Mouse (Mus musculus) CH12.LX (cell line): ENCODE measurements around the gene Nemp1. TPM values are rescaled to one million over a fixed set of nuclear protein-coding genes. Genes with fewer than 3 reads are reported as not detected.
A peak's percentile ranks its signal among the peaks of the same experiment; 100 is the strongest.

Experiments used
- DNase-seq: peaks from one replicate; pipeline ENCODE4 v3.0.0-alpha.2; 2013; ENCODE audit errors: extremely low read depth
- H3K27ac ChIP-seq: 2 replicates; pipeline ENCODE4 v1.5.1; 2012; ENCODE audit warnings: low read depth, mild to moderate bottlenecking, control low read depth, moderate library complexity; ENCODE audit not compliant: insufficient read depth
- H3K27me3 ChIP-seq: replicated peaks from 2 replicates; pipeline ENCODE3; 2012; ENCODE audit warnings: inconsistent platforms
- H3K36me3 ChIP-seq, 2 experiments: replicated peaks in 1 of 2; 2 replicates each; pipeline versions ENCODE3 to v1.6.1; 2012; ENCODE audit warnings: inconsistent platforms in 1 of 2, low read length in 1 of 2, mild to moderate bottlenecking in 1 of 2, mixed read lengths in 1 of 2, moderate library complexity in 1 of 2; ENCODE audit not compliant: control insufficient read depth in 1 of 2, insufficient read depth in 1 of 2
- H3K4me1 ChIP-seq, 2 experiments: 2 replicates each; pipeline ENCODE4 v1.6.1; 2012; ENCODE audit warnings: inconsistent platforms in 1 of 2, moderate library complexity in 1 of 2; ENCODE audit not compliant: insufficient read depth in 2 of 2, control insufficient read depth in 1 of 2
- H3K4me2 ChIP-seq: 2 replicates; pipeline ENCODE4 v1.6.1; 2012; ENCODE audit warnings: low read depth, mild to moderate bottlenecking, control low read depth; ENCODE audit not compliant: poor library complexity, insufficient read depth, severe bottlenecking
- H3K4me3 ChIP-seq, 3 experiments: fragments of 150-350 bp in 1 of 3; sonication (generic) in 1 of 3; replicated peaks in 1 of 3; 2 replicates each; pipeline versions ENCODE3 to v1.5.1; 2011 to 2012; ENCODE audit warnings: low read depth in 2 of 3, low read length in 2 of 3, mild to moderate bottlenecking in 2 of 3, moderate library complexity in 2 of 3, control low read depth in 1 of 3, improper control_type of control experiment in 1 of 3, inconsistent platforms in 1 of 3, mixed read lengths in 1 of 3; ENCODE audit not compliant: poor library complexity in 1 of 3
- H3K79me2 ChIP-seq: replicated peaks from 2 replicates; pipeline ENCODE4 v1.6.1; 2012; ENCODE audit warnings: mild to moderate bottlenecking, moderate library complexity; ENCODE audit not compliant: control insufficient read depth, poor library complexity, insufficient read depth, severe bottlenecking; ENCODE audit errors: extremely low read depth
- H3K9ac ChIP-seq: 2 replicates; pipeline ENCODE4 v1.6.1; 2012; ENCODE audit warnings: low read depth, mild to moderate bottlenecking, control low read depth, moderate library complexity; ENCODE audit not compliant: insufficient read depth
- H3K9me3 ChIP-seq: replicated peaks from 2 replicates; pipeline ENCODE3; 2012; ENCODE audit warnings: low read length, inconsistent platforms, mixed read lengths
- BHLHE40 ChIP-seq: IDR thresholded peaks from 2 replicates; pipeline ENCODE4 v1.6.1; 2011; ENCODE audit warnings: mild to moderate bottlenecking, low read depth, low read length, improper control_type of control experiment
- CHD2 ChIP-seq: IDR thresholded peaks from 2 replicates; pipeline ENCODE4 v1.6.1; 2011; ENCODE audit warnings: low read length, improper control_type of control experiment
- CTCF ChIP-seq, 2 experiments: IDR thresholded peaks in 1 of 2; conservative IDR thresholded peaks in 1 of 2; 2 replicates each; pipeline ENCODE4 v1.5.1; 2011 to 2012; ENCODE audit warnings: low read depth in 2 of 2, low read length in 2 of 2, improper control_type of control experiment in 1 of 2, inconsistent platforms in 1 of 2, mild to moderate bottlenecking in 1 of 2, moderate library complexity in 1 of 2
- EP300 ChIP-seq: IDR thresholded peaks from 2 replicates; pipeline ENCODE4 v1.6.1; 2011; ENCODE audit warnings: low read length, improper control_type of control experiment
- ETS1 ChIP-seq: conservative IDR thresholded peaks from 2 replicates; pipeline ENCODE4 v1.6.1; 2012; ENCODE audit warnings: low read depth, mild to moderate bottlenecking, inconsistent platforms, low read length, improper control_type of control experiment, moderate library complexity
- HCFC1 ChIP-seq: IDR thresholded peaks from 2 replicates; pipeline ENCODE4 v1.6.1; 2012; ENCODE audit warnings: low read depth, mild to moderate bottlenecking, inconsistent platforms, low read length, improper control_type of control experiment
- IRF4 ChIP-seq: IDR thresholded peaks from 2 replicates; pipeline ENCODE4 v1.6.1; 2014; ENCODE audit warnings: low read depth, mild to moderate bottlenecking, inconsistent platforms, low read length, improper control_type of control experiment
- JUN ChIP-seq: IDR thresholded peaks from 2 replicates; pipeline ENCODE4 v1.6.1; 2011; ENCODE audit warnings: low read depth, mild to moderate bottlenecking, low read length, improper control_type of control experiment, moderate library complexity; ENCODE audit not compliant: insufficient read depth
- KAT2A ChIP-seq: IDR thresholded peaks from 2 replicates; pipeline ENCODE4 v1.6.1; 2012; ENCODE audit warnings: low read length, improper control_type of control experiment, inconsistent platforms; ENCODE audit not compliant: insufficient replicate concordance
- MAFK ChIP-seq: IDR thresholded peaks from 2 replicates; pipeline ENCODE4 v1.6.1; 2011; ENCODE audit warnings: low read length, improper control_type of control experiment; ENCODE audit not compliant: insufficient replicate concordance
- MAX ChIP-seq: IDR thresholded peaks from 2 replicates; pipeline ENCODE4 v1.6.1; 2011; ENCODE audit warnings: low read length, improper control_type of control experiment
- MAZ ChIP-seq: IDR thresholded peaks from 2 replicates; pipeline ENCODE4 v1.6.1; 2012; ENCODE audit warnings: low read depth, mild to moderate bottlenecking, inconsistent platforms, low read length, improper control_type of control experiment, moderate library complexity
- MEF2A ChIP-seq: IDR thresholded peaks from 2 replicates; pipeline ENCODE4 v1.6.1; 2014; ENCODE audit warnings: low read depth, mild to moderate bottlenecking, inconsistent platforms, low read length, improper control_type of control experiment, borderline replicate concordance
- MXI1 ChIP-seq: IDR thresholded peaks from 2 replicates; pipeline ENCODE4 v1.6.1; 2011; ENCODE audit warnings: mild to moderate bottlenecking, low read depth, low read length, improper control_type of control experiment
- MYC ChIP-seq: IDR thresholded peaks from 2 replicates; pipeline ENCODE4 v1.6.1; 2011; ENCODE audit warnings: low read depth, mild to moderate bottlenecking, improper control_type of control experiment, low read length
- NELFE ChIP-seq: IDR thresholded peaks from 2 replicates; pipeline ENCODE4 v1.6.1; 2011; ENCODE audit warnings: low read depth, low read length, improper control_type of control experiment
- NRF1 ChIP-seq: IDR thresholded peaks from 2 replicates; pipeline ENCODE4 v1.6.1; 2014; ENCODE audit warnings: low read depth, mild to moderate bottlenecking, inconsistent platforms, low read length, improper control_type of control experiment, moderate library complexity
- PAX5 ChIP-seq: IDR thresholded peaks from 2 replicates; pipeline ENCODE4 v1.6.1; 2012; ENCODE audit warnings: low read length, inconsistent platforms, mixed read lengths
- POLR2A ChIP-seq: IDR thresholded peaks from 2 replicates; pipeline ENCODE4 v1.6.1; 2011; ENCODE audit warnings: low read depth, mild to moderate bottlenecking, improper control_type of control experiment, low read length
- POLR2AphosphoS2 ChIP-seq: IDR thresholded peaks from 2 replicates; pipeline ENCODE4 v1.6.1; 2011; ENCODE audit warnings: low read depth, low read length, improper control_type of control experiment
- RAD21 ChIP-seq: IDR thresholded peaks from 2 replicates; pipeline ENCODE4 v1.6.1; 2011; ENCODE audit warnings: low read depth, mild to moderate bottlenecking, low read length, improper control_type of control experiment, moderate library complexity
- RCOR1 ChIP-seq: conservative IDR thresholded peaks from 2 replicates; pipeline ENCODE4 v1.6.1; 2012; ENCODE audit warnings: low read depth, mild to moderate bottlenecking, inconsistent platforms, low read length, improper control_type of control experiment
- SIN3A ChIP-seq: IDR thresholded peaks from 2 replicates; pipeline ENCODE4 v1.6.1; 2012; ENCODE audit warnings: low read length, improper control_type of control experiment, inconsistent platforms
- TBP ChIP-seq: conservative IDR thresholded peaks from 2 replicates; pipeline ENCODE4 v1.6.1; 2011; ENCODE audit warnings: low read depth, low read length, improper control_type of control experiment
- TCF12 ChIP-seq: IDR thresholded peaks from 2 replicates; pipeline ENCODE4 v1.6.1; 2014; ENCODE audit warnings: low read depth, mild to moderate bottlenecking, inconsistent platforms, low read length, improper control_type of control experiment
- UBTF ChIP-seq: IDR thresholded peaks from 2 replicates; pipeline ENCODE4 v1.6.1; 2012; ENCODE audit warnings: low read depth, mild to moderate bottlenecking, inconsistent platforms, low read length, improper control_type of control experiment, moderate library complexity
- ZC3H11A ChIP-seq: IDR thresholded peaks from 2 replicates; pipeline ENCODE4 v1.6.1; 2012; ENCODE audit warnings: low read depth, mild to moderate bottlenecking, inconsistent platforms, low read length, improper control_type of control experiment
- ZMIZ1 ChIP-seq: IDR thresholded peaks from 2 replicates; pipeline ENCODE4 v1.6.1; 2012; ENCODE audit warnings: low read depth, mild to moderate bottlenecking, inconsistent platforms, low read length, improper control_type of control experiment
- ZNF384 ChIP-seq: IDR thresholded peaks from 2 replicates; pipeline ENCODE4 v1.6.1; 2012; ENCODE audit warnings: low read depth, low read length, improper control_type of control experiment, inconsistent platforms
- dilution Hi-C: fragments of 300-500 bp; cut with MboI; formaldehyde crosslinking; loops from 2 replicates; pipeline ENCODE4 v1.14.3; 2020; ENCODE audit warnings: low sequenced_read_pairs; ENCODE audit not compliant: extremely low pct_unique_long_range_greater_than_20kb, extremely low pct_ligation_motif_present
- in situ Hi-C: fragments of 300-500 bp; cut with MboI; formaldehyde crosslinking; loops from 3 replicates; pipeline ENCODE4 v1.14.3; 2019; ENCODE audit warnings: low sequenced_read_pairs, low pct_ligation_motif_present, low pct_unique_long_range_greater_than_20kb, mixed read lengths
- polyA plus RNA-seq: library from polyadenylated mRNA; unstranded; fragments of >175 nt; gene quantifications from 2 replicates; pipeline ENCODE4 v1.2.1, GENCODE M21; 2012; ENCODE audit warnings: low read depth; ENCODE audit not compliant: insufficient read length
- total RNA-seq, 2 experiments: library from RNA; depleted of rRNA; stranded (reverse); fragments of 300-350 nt in 1 of 2; fragments of >200 nt in 1 of 2; gene quantifications; 2 replicates each; pipeline ENCODE4 v1.2.3; 2012 to 2014

The Nemp1 gene
- total and polyA plus RNA-seq, 3 experiments: 8.3 to 17.4 (median 13.2) TPM

DNA sequence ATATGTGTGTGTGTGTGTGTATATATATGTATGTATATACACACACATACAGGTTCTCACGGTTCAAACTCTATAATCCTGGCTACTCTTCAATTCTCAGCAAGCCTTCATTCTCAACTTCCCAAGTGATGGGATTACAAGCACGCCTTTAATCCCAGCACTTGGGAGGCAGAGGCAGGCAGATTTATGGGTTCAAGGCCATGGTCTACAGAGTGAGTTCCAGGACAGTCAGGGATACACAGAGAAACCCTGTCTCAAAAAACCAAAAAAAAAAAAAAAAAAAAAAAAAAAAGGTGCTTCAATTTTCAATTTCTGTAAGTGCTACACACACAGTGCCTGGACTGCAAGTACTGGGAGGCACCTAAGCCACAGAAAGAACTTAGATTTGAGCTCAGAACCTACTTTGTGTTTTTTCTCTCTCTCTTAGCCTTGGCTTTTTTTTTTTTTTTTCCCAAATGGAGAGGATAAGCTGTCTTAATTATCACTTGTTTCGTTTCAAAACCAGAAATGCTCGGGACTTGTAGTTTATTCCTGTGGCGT, 9.2 kb downstream of the Nemp1 start:
- peak overlapping the region; percentile 62 for H3K4me2 ChIP-seq
- peaks cover 0 to 10% of the 10 kb centered on the region in 2 experiments for H3K36me3 ChIP-seq
- H3K4me3 ChIP-seq: peak overlapping the region; percentile 58 to 98 (median 83)
- H3K9ac ChIP-seq: peak overlapping the region; percentile 87
- no peak for TF ChIP-seq MAFK
- TF ChIP-seq IRF4: 0 out of 2 replicates have a peak, but pooled peaks have one; percentile 24
- peak; percentile 69 for TF ChIP-seq ZNF384
- TF ChIP-seq, all 38 proteins: peak for 2
- Histone ChIP-seq H3K27ac (no peak overlapping the region), H3K4me1 (peaks cover 2 to 15% of the 10 kb centered on the region in 2 experiments; a peak in 2 of 4 replicates), H3K27me3 (no peaks in the 10 kb centered on the region), H3K79me2 (peaks cover 6% of the 10 kb centered on the region), H3K9me3 (no peaks in the 10 kb centered on the region)
- in situ Hi-C loops: loop anchor here (10.0 kb wide), 1 partner anchor 59 kb away; the partner anchor contains the start of gene Zbtb39
- dilution Hi-C loops: no loop called here
- DNase-seq: no peak

- Histone ChIP-seq H3K27ac (peak overlapping the region; percentile 40; the same call in 1 of the 2 replicates), H3K27me3 (no peaks in the 10 kb centered on the region), H3K9me3 (no peaks in the 10 kb centered on the region), H3K4me2 (peak overlapping the region; percentile 96), H3K4me1 (peaks cover 2 to 21% of the 10 kb centered on the region in 2 experiments; a peak in 2 of 4 replicates), H3K9ac (peak overlapping the region; percentile 87), H3K79me2 (peaks cover 7% of the 10 kb centered on the region), H3K4me3 (peak overlapping the region; percentile 80 to 98 (median 83)), H3K36me3 (peaks cover 0 to 15% of the 10 kb centered on the region in 2 experiments)
- in situ Hi-C loops (loop anchor here (10.0 kb wide), 1 partner anchor 58 kb away; the partner anchor contains the start of gene Zbtb39), dilution Hi-C loops (no loop called here)
- DNase-seq: peak; percentile 99
- TF ChIP-seq NELFE (peak; percentile 57; the same call in 1 of the 2 replicates), JUN (no peak), KAT2A (peak; percentile 56; the same call in 1 of the 2 replicates), UBTF (peak; percentile 6; the same call in 1 of the 2 replicates), ETS1 (no peak), BHLHE40 (peak; percentile 62), SIN3A (peak; percentile 95), MYC (no peak), POLR2AphosphoS2 (no peak), POLR2A (peak; percentile 79), ZC3H11A (no peak), ZNF384 (no peak), MAZ (peak; percentile 97), MAX (peak; percentile 75; the same call in 1 of the 2 replicates), RCOR1 (no peak), MXI1 (peak; percentile 71), CHD2 (peak; percentile 67), TBP (peak; percentile 83), ZMIZ1 (0 out of 2 replicates have a peak, but pooled peaks have one; percentile 49), PAX5 (no peak), RAD21 (no peak), HCFC1 (peak; percentile 85), TCF12 (0 out of 2 replicates have a peak, but pooled peaks have one; percentile 40), MAFK (no peak), MEF2A (peak; percentile 8; the same call in 1 of the 2 replicates), EP300 (no peak), CTCF (conservative IDR thresholded peaks at IDR 0.05 in 1 of 2, IDR thresholded peaks at IDR 0.05 in 1 of 2; ENCODE audit: low read depth in 2 of 2, low read length in 2 of 2) (no peak), NRF1 (no peak)
Observed at GRCm38 (mm10) chr10:127676691-127677548, 10.2 kb downstream of the Nemp1 start.
